Mouse (Mus musculus) thymus, adult 2 months (tissue): Measurements from ENCODE around the gene Zfp341. TPM values are rescaled to one million over a fixed set of nuclear protein-coding genes. Genes with fewer than 3 reads are reported as not detected.

ENCODE experiments used
- DNase-seq: peaks from one replicate; pipeline ENCODE4 v3.0.0; 2021
- H3K27ac ChIP-seq: fragments of 200-500 bp; 2 replicates; pipeline ENCODE4 v1.5.1; 2012; ENCODE audit warnings: low read length, control low read depth; ENCODE audit not compliant: control insufficient read depth, insufficient read depth
- H3K27me3 ChIP-seq: fragments of 200-500 bp; 2 replicates; pipeline ENCODE4 v1.6.1; 2012; ENCODE audit warnings: mild to moderate bottlenecking, low read length, moderate library complexity, mixed read lengths; ENCODE audit not compliant: control insufficient read depth, insufficient read depth
- H3K36me3 ChIP-seq: fragments of 200-500 bp; 2 replicates; pipeline ENCODE4 v1.6.1; 2012; ENCODE audit warnings: mild to moderate bottlenecking, low read length, moderate library complexity; ENCODE audit not compliant: control insufficient read depth, insufficient read depth
- H3K4me1 ChIP-seq: fragments of 200-500 bp; replicated peaks from 2 replicates; pipeline ENCODE4 v1.6.1; 2012; ENCODE audit warnings: low read length; ENCODE audit not compliant: control insufficient read depth, insufficient read depth
- H3K4me3 ChIP-seq: fragments of 200-500 bp; 2 replicates; pipeline ENCODE4 v1.5.1; 2012; ENCODE audit warnings: mild to moderate bottlenecking, low read length, control low read depth, moderate library complexity; ENCODE audit not compliant: control insufficient read depth, insufficient read depth
- CTCF ChIP-seq: fragments of 200-500 bp; IDR thresholded peaks from 2 replicates; pipeline ENCODE4 v1.5.1; 2012; ENCODE audit warnings: mild to moderate bottlenecking, control low read depth, low read length, moderate library complexity, borderline replicate concordance; ENCODE audit not compliant: control insufficient read depth, poor library complexity, insufficient read depth; ENCODE audit errors: extremely low read depth
- POLR2A ChIP-seq: fragments of 200-500 bp; IDR thresholded peaks from 2 replicates; pipeline ENCODE4 v1.6.1; 2012; ENCODE audit warnings: mild to moderate bottlenecking, low read length, control low read depth, moderate library complexity; ENCODE audit not compliant: control insufficient read depth, poor library complexity, insufficient read depth; ENCODE audit errors: extremely low read depth
- WGBS: fragments of 180-500 bp; shearing (Covaris S2); methylation state at CpG from one replicate; pipeline ENCODE4 v1.1.7; 2018; 5-methylcytosine and 5-hydroxymethylcytosine counted together
- polyA plus RNA-seq: library from polyadenylated mRNA; depleted of rRNA; stranded (reverse); fragments of >200 nt; gene quantifications from 2 replicates; pipeline ENCODE4 v1.2.3, GENCODE M21; 2012

Gene Zfp341
- polyA plus RNA-seq, 1 experiment = 10.8 TPM

GRCm38 (mm10) chr2:154655878-154656414 is 42.8 kb downstream of the Zfp341 start:
- Histone ChIP-seq H3K36me3 (no peaks in the 10 kb centered on the region), H3K4me1 (peaks cover 19% of the 10 kb centered on the region), H3K27ac (no peak overlapping the region), H3K4me3 (no peak overlapping the region), H3K27me3 (no peaks in the 10 kb centered on the region)
- WGBS = 39% methylated on average over 2 of the region's 2 CpGs
- TF ChIP-seq POLR2A = no peak
- DNase-seq = no peak

- under 1% methylated on average over 67 of the region's 67 CpGs for WGBS
- peak overlapping the region; percentile 99 for H3K4me3 ChIP-seq
- peak overlapping the region; percentile 82 for H3K27ac ChIP-seq
- TF ChIP-seq CTCF = 0 out of 2 replicates have a peak, but pooled peaks have one; percentile 18
- peak; percentile 75 for TF ChIP-seq POLR2A
- DNase-seq = peak; percentile 98
- no peaks in the 10 kb centered on the region for H3K36me3 ChIP-seq
- H3K27me3 ChIP-seq = no peaks in the 10 kb centered on the region
- peaks cover 17% of the 10 kb centered on the region for H3K4me1 ChIP-seq
Observed at GRCm38 (mm10) chr2:154656710-154657485, 43.8 kb downstream of the Zfp341 start.

- WGBS = under 1% methylated on average over 12 of the region's 12 CpGs
- TF ChIP-seq CTCF = no peak
- no peak for TF ChIP-seq POLR2A
- H3K27me3 ChIP-seq = no peaks in the 10 kb centered on the region
- H3K4me3 ChIP-seq = peak overlapping the region; percentile 99
- peak overlapping the region; percentile 82 for H3K27ac ChIP-seq
- DNase-seq = peak; percentile 40
- peaks cover 17% of the 10 kb centered on the region for H3K4me1 ChIP-seq
- H3K36me3 ChIP-seq = no peaks in the 10 kb centered on the region
Observed at GRCm38 (mm10) chr2:154657486-154658237, 44.6 kb downstream of the Zfp341 start.

- DNase-seq = no peak
- 67% methylated on average over 4 of the region's 4 CpGs for WGBS
- Histone ChIP-seq H3K27me3 (no peaks in the 10 kb centered on the region), H3K4me1 (peaks cover 17% of the 10 kb centered on the region), H3K27ac (peak overlapping the region; percentile 57), H3K4me3 (peak overlapping the region; percentile 7; the same call in 1 of the 2 replicates), H3K36me3 (no peaks in the 10 kb centered on the region)
- TF ChIP-seq POLR2A (no peak), CTCF (no peak)
Observed at GRCm38 (mm10) chr2:154659070-154659469, 46.0 kb downstream of the Zfp341 start.

- Histone ChIP-seq H3K27ac (peak overlapping the region; percentile 57), H3K36me3 (no peaks in the 10 kb centered on the region), H3K4me1 (peaks cover 17% of the 10 kb centered on the region), H3K27me3 (no peaks in the 10 kb centered on the region), H3K4me3 (peak overlapping the region; percentile 7; the same call in 1 of the 2 replicates)
- no peak for TF ChIP-seq CTCF
- no peak for TF ChIP-seq POLR2A
- DNase-seq = no peak
- WGBS = 29% methylated on average over 5 of the region's 5 CpGs
Observed at GRCm38 (mm10) chr2:154659531-154660074, 46.5 kb downstream of the Zfp341 start.

GRCm38 (mm10) chr2:154668680-154669079 is 55.6 kb downstream of the Zfp341 start:
- no peaks in the 10 kb centered on the region for H3K4me1 ChIP-seq
- H3K4me3 ChIP-seq = no peak overlapping the region
- peaks cover 4% of the 10 kb centered on the region; the same call in 1 of the 2 replicates for H3K36me3 ChIP-seq
- no peak overlapping the region for H3K27ac ChIP-seq
- H3K27me3 ChIP-seq = no peaks in the 10 kb centered on the region
- WGBS = 95% methylated on average over 7 of the region's 7 CpGs
- TF ChIP-seq POLR2A (no peak), CTCF (no peak)
- no peak for DNase-seq
